Mouse (Mus musculus) liver, embryonic 12.5 days (tissue): ENCODE measurements at regions not wholly inside any gene's neighbourhood (a gene's known extent, or its start where the extent isn't known, plus 50 kb on each side); places are given as distances from the start of the nearest gene placed in this dataset.

Experiments
- ATAC-seq: fragments of 200-750 bp; cut with Nextera tagmentation; 2 replicates; pipeline ENCODE4 v1.8.0; 2017; ENCODE audit warnings: moderate number of reproducible peaks, mild to moderate bottlenecking, moderate library complexity
- H3K27ac ChIP-seq: fragments of 300-500 bp; sonication (generic); 2 replicates; pipeline ENCODE4 v1.5.1; 2016; ENCODE audit warnings: mild to moderate bottlenecking
- H3K27me3 ChIP-seq: fragments of 300-500 bp; sonication (generic); replicated peaks from 2 replicates; pipeline ENCODE4 v1.6.1; 2016; ENCODE audit warnings: mild to moderate bottlenecking, moderate library complexity
- H3K36me3 ChIP-seq: fragments of 300-500 bp; sonication (generic); 2 replicates; pipeline ENCODE4 v1.6.1; 2016; ENCODE audit warnings: mild to moderate bottlenecking, moderate library complexity
- H3K4me1 ChIP-seq: fragments of 300-500 bp; sonication (generic); 2 replicates; pipeline ENCODE4 v1.6.1; 2016
- H3K4me2 ChIP-seq: fragments of 300-500 bp; sonication (generic); 2 replicates; pipeline ENCODE4 v1.6.1; 2016; ENCODE audit warnings: mild to moderate bottlenecking, moderate library complexity
- H3K4me3 ChIP-seq: fragments of 300-500 bp; sonication (generic); 2 replicates; pipeline ENCODE4 v1.5.1; 2016; ENCODE audit warnings: mild to moderate bottlenecking, moderate library complexity
- H3K9ac ChIP-seq: fragments of 300-500 bp; sonication (generic); 2 replicates; pipeline ENCODE4 v1.6.1; 2016; ENCODE audit warnings: mild to moderate bottlenecking, moderate library complexity
- H3K9me3 ChIP-seq: fragments of 300-500 bp; sonication (generic); replicated peaks from 2 replicates; pipeline ENCODE4 v1.6.1; 2016; ENCODE audit warnings: mild to moderate bottlenecking, moderate library complexity
- WGBS: fragments of 180-500 bp; shearing (Covaris S2); methylation state at CpG from one replicate; pipeline ENCODE4 v1.1.7; 2016; ENCODE audit not compliant: insufficient replicate concordance; 5-methylcytosine and 5-hydroxymethylcytosine counted together

DNA sequence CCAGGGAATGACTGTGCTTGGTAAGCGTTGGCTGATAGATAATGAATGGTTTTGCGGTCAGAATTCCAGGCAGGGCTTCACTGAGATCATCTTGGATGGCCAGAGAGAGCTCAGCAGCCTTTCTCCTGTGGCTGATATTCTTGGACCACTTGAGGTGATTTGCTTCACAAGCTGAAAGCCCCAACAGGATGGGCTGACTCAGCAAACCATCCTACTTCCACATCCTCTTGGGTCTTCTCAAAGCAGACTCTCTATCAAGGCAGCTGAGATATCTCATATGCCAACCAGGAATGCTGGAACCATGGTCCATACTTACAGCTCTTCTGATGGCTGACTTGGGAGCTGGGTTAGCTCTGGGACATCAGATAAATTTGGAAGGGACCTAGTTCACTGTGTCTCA lies 259.8 kb upstream of the Id2 start:
- Histone ChIP-seq H3K27ac (no peak overlapping the region), H3K9me3 (no peaks in the 10 kb centered on the region), H3K27me3 (no peaks in the 10 kb centered on the region), H3K4me1 (no peaks in the 10 kb centered on the region), H3K9ac (no peak overlapping the region), H3K4me2 (no peak overlapping the region), H3K36me3 (no peaks in the 10 kb centered on the region), H3K4me3 (no peak overlapping the region)
- no peak for ATAC-seq
- 58% methylated on average over 2 of the region's 2 CpGs for WGBS

DNA sequence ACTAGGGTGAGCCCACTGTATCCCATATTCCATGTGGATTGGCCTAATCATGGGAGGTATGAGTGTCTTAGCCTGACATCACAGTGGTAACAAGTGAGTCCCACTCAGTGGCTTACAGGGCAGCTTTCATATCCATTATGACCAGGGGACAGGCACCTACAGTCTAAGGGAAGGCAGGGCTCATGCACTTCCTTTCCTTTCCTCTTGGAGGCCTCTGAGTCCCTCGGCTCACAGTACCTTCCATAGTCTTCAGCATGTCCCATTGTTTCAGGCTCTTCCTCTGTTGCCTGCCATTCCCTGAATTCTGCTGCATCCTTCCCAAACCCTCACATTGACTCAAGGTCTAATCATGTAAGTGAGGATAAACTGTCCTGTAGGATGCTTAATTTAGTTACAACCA lies 258.3 kb upstream of the Id2 start:
- no peaks in the 10 kb centered on the region for H3K4me1 ChIP-seq
- H3K36me3 ChIP-seq, result no peaks in the 10 kb centered on the region
- WGBS, result 41% methylated on average over 1 of the region's 1 CpGs
- H3K27me3 ChIP-seq, result no peaks in the 10 kb centered on the region
- no peak overlapping the region for H3K4me3 ChIP-seq
- H3K4me2 ChIP-seq, result no peak overlapping the region
- H3K27ac ChIP-seq, result no peak overlapping the region
- ATAC-seq, result no peak
- H3K9ac ChIP-seq, result no peak overlapping the region
- H3K9me3 ChIP-seq, result no peaks in the 10 kb centered on the region

DNA sequence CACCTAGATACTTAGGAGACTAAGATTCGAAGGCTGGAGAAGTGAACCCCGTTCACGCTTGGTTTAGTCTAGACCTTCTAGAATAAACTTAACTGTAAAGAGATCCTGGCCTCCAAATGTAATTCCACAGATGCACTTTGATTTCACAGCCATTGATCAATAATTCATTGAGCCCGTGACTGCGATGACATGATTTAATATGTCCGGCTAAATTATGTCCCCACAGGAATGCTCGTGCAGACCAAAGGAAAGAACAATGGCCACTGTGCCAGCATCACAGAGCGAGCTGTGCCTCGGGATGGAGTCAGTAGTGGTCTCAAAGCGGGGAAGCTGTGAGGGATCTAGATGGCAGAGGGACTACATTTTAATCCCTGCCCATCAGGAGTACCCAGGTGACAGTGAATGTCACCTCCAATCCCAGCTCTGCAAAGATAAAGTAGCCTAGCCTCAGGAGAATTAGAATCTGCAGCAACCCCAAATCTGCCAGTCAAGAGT lies 256.5 kb upstream of the Id2 start:
- no peak overlapping the region for H3K4me2 ChIP-seq
- ATAC-seq, result no peak
- no peaks in the 10 kb centered on the region for H3K4me1 ChIP-seq
- H3K27me3 ChIP-seq, result no peaks in the 10 kb centered on the region
- H3K4me3 ChIP-seq, result no peak overlapping the region
- whole genome bisulfite sequencing, result 70% methylated on average over 10 of the region's 10 CpGs
- H3K9me3 ChIP-seq, result no peaks in the 10 kb centered on the region
- H3K36me3 ChIP-seq, result no peaks in the 10 kb centered on the region
- H3K27ac ChIP-seq, result no peak overlapping the region
- no peak overlapping the region for H3K9ac ChIP-seq

DNA sequence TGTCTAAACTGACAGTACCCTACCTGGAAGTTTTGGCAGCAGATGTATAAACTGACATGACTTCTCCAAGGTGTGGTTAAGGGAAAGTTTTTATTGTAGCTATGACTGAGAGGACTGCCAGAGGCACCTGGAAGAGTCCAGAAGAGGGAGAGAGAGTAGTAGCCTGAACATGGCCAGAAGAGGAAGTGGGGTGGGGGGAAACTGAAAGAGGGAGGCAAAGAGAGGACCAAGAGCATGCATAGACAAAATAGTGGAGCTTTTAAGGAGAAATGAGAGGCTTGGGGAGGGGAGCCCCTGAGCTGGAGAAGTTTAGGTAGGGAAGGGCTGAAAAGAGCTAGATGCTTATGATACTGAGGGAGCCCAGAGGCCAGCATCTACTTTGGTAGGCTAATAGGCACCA lies 255.2 kb upstream of the Id2 start:
- ATAC-seq, result no peak
- Histone ChIP-seq H3K4me3 (no peak overlapping the region), H3K4me2 (no peak overlapping the region), H3K36me3 (no peaks in the 10 kb centered on the region), H3K9me3 (no peaks in the 10 kb centered on the region), H3K4me1 (no peaks in the 10 kb centered on the region), H3K27ac (no peak overlapping the region), H3K9ac (no peak overlapping the region), H3K27me3 (no peaks in the 10 kb centered on the region)

DNA sequence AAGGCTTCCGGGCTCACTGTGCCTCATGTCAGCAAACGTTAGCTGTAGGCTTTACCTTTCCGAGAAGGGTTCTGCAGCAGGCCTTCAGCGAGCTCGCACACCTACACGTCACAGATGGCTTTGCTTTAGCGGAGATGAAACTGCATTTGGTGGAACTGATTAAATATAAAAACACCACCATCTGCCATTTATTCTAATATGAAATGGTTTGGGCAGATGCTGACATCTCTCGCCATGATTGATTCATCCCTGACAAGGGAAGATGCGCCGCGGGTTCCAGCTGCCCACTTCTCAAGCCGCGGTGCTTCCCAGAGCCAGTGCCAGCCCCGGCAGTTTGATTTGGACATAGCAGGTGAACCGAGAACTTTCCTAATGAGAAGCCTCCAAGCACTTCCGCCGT lies 247.4 kb upstream of the Id2 start:
- H3K27me3 ChIP-seq, result no peaks in the 10 kb centered on the region

DNA sequence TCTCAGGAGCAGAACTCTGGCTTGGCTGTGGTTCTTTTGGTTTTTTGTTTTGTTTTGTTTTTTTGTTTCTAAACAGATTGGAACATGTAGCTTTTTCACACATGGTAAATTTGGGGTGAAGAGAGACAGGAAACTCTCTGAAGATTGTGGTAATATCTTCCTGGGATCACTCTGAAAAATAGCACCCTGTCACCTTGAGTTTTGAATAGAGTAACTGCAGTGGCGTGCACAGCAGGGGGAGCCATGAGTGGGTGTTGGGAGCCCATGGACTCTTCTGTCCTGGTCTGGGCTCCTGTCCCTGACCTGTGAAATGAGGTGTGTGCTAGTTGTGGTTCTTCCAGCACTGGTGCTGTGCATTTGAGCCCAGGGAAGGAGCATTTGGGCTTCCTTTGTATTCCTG lies 241.8 kb upstream of the Id2 start:
- Histone ChIP-seq H3K4me1 (no peaks in the 10 kb centered on the region), H3K9ac (no peak overlapping the region), H3K9me3 (no peaks in the 10 kb centered on the region), H3K4me3 (no peak overlapping the region), H3K4me2 (no peak overlapping the region), H3K36me3 (no peaks in the 10 kb centered on the region), H3K27ac (no peak overlapping the region), H3K27me3 (no peaks in the 10 kb centered on the region)
- no peak for ATAC-seq
- WGBS, result 46% methylated on average over 1 of the region's 1 CpGs

More for the DNA sequence above, 247.4 kb upstream of the Id2 start:
- 79% methylated on average over 17 of the region's 17 CpGs for WGBS
- ATAC-seq, result no peak
- no peak overlapping the region for H3K27ac ChIP-seq
- H3K36me3 ChIP-seq, result no peaks in the 10 kb centered on the region
- H3K9ac ChIP-seq, result no peak overlapping the region
- H3K9me3 ChIP-seq, result no peaks in the 10 kb centered on the region
- H3K4me3 ChIP-seq, result no peak overlapping the region
- no peaks in the 10 kb centered on the region for H3K4me1 ChIP-seq
- H3K4me2 ChIP-seq, result no peak overlapping the region

DNA sequence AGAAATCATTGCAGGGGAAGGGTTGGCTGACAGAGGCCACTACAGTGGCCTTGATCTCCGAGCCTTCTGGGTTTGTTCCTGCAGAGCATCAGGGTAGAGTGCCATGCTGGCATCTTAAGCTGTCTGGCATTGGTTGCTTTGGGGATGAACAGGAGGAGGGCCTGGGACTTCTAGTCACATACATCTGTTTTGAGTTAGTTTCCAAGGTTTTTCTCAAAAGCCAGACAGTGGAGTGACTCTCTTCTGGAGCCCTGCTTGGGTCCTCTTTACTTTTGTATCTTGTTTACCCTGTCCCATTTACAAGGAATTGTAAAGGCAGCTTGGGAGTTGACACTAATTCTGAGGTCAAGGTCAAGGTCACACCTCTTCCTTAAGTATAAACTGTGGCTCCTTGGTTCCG lies 239.0 kb upstream of the Id2 start:
- no peak overlapping the region for H3K4me2 ChIP-seq
- H3K9ac ChIP-seq, result no peak overlapping the region
- no peaks in the 10 kb centered on the region for H3K27me3 ChIP-seq
- no peaks in the 10 kb centered on the region for H3K9me3 ChIP-seq
- H3K27ac ChIP-seq, result no peak overlapping the region
- no peaks in the 10 kb centered on the region for H3K4me1 ChIP-seq
- 57% methylated on average over 2 of the region's 2 CpGs for WGBS
- no peaks in the 10 kb centered on the region for H3K36me3 ChIP-seq
- no peak for ATAC-seq
- no peak overlapping the region for H3K4me3 ChIP-seq

DNA sequence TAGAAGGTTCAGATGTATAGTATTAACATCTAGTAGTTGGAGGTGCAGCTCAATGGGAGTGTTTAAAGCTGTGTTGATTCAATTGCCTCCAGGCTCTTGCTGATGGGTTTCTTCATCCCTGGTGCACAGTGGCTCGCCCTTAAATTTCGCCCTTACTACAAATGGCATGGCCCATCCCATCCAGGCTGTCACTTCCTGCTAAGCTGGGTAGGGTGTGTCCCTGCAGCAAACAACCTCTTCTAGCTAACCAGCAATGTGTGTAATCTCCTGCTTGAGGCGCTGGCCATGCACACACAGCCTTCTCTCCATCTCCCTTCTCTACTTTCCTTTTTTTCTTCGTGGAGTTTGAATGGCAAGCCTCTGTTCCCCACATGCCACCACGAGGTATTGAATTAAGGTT lies 238.1 kb upstream of the Id2 start:
- H3K36me3 ChIP-seq, result no peaks in the 10 kb centered on the region
- no peaks in the 10 kb centered on the region for H3K9me3 ChIP-seq
- no peak overlapping the region for H3K4me3 ChIP-seq
- 0 out of 2 replicates have a peak, but pooled peaks cover under 1% of the 10 kb centered on the region for H3K4me1 ChIP-seq
- ATAC-seq, result no peak
- 59% methylated on average over 5 of the region's 5 CpGs for WGBS
- no peak overlapping the region for H3K4me2 ChIP-seq
- H3K9ac ChIP-seq, result no peak overlapping the region
- H3K27me3 ChIP-seq, result no peaks in the 10 kb centered on the region
- no peak overlapping the region for H3K27ac ChIP-seq

DNA sequence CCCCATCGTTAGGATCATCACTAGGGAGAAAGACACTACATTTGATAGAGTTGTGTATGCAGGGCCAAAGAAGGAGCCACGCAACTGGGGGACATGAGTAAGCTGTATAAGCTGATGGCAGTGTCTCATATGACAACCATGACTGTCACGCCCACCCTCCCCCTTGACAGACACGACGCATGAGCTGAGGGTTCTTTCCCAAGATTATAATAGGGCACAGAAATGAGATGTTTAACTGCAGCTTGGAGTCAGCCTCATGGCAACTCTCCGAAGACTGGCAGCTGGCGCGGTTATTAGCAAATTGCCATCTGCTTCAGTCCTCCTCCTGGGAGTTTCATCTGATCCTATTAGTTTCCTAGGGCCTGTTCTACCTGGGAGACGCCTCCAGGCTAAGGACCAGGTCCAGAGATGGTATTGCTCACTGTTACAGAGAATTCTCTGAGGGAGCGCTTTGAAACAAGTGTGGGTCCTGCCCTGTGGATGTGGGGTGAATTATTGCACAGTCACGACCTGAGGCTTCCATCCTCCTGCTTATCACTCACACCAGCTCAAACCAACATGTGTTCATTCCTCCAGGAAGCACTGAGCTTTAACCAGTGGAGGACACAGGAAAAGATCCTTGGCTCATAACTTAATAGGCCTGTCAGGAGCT lies 235.6 kb upstream of the Id2 start:
- Histone ChIP-seq H3K4me3 (no peak overlapping the region), H3K27me3 (no peaks in the 10 kb centered on the region), H3K36me3 (no peaks in the 10 kb centered on the region), H3K9ac (no peak overlapping the region), H3K4me1 (0 out of 2 replicates have a peak, but pooled peaks cover 5% of the 10 kb centered on the region), H3K4me2 (no peak overlapping the region), H3K27ac (no peak overlapping the region), H3K9me3 (no peaks in the 10 kb centered on the region)
- no peak for ATAC-seq
- 66% methylated on average over 11 of the region's 11 CpGs for WGBS

DNA sequence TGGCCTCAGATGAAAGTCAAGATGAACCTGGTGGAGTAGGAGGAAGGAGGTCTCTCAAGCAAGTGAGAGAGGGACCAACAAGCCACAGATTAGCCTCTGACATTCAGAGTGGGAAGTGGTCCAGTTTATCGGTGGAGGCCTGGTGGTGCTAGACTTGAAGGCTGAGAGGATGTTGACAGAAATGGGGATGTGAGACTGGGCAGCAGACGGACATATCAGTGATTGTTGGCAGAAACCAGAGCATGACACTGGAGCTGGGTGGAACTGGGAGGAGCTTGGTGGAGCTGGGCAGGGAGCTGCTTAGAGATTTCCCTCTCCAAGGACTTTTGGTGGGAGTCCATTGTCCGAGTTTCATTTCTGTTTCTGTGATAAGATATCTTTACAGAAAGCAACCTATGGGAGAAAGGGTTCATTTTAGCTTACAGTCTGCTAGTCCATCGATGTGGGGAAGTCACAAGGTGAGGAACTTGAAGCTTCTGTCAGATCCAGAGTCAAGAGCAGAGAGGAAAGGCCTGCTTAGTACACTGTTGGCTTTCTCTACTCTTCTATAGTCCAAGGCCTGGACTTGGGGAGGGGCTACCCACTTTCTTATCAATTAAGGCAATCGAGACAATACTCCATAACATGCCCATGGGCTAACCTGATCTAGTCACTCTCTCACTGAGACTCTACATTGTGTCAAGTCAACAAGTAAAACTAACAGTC lies 233.2 kb upstream of the Id2 start:
- Histone ChIP-seq H3K9ac (no peak overlapping the region), H3K27me3 (no peaks in the 10 kb centered on the region), H3K9me3 (no peaks in the 10 kb centered on the region), H3K27ac (no peak overlapping the region), H3K36me3 (no peaks in the 10 kb centered on the region), H3K4me1 (0 out of 2 replicates have a peak, but pooled peaks cover 5% of the 10 kb centered on the region), H3K4me3 (no peak overlapping the region), H3K4me2 (no peak overlapping the region)
- 22% methylated on average over 5 of the region's 5 CpGs for WGBS
- ATAC-seq, result no peak

DNA sequence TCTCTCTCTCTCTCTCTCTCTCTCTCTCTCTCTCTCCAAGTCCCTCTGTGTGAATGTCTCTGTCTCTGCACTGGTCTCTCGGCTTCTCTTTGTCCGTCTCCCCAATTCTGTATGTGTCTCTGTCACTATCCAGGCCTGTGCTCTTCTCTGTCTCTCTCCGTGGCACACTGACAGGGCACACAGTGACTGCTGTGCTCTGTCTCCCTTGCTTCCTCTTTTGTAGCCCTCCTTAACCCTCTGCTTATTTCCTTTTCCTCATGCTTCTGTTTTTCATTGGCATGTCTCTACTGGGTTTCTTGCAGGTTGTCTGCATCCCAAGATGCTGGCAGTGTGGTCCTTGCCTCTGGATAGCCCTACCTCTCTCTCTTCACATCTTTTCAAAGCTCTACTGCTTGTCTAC lies 229.0 kb upstream of the Id2 start:
- 0 out of 2 replicates have a peak, but pooled peaks cover 5% of the 10 kb centered on the region for H3K4me1 ChIP-seq
- no peaks in the 10 kb centered on the region for H3K27me3 ChIP-seq
- no peak overlapping the region for H3K4me3 ChIP-seq
- 35% methylated on average over 3 of the region's 3 CpGs for WGBS
- no peak overlapping the region for H3K4me2 ChIP-seq
- no peaks in the 10 kb centered on the region for H3K9me3 ChIP-seq
- no peaks in the 10 kb centered on the region for H3K36me3 ChIP-seq
- H3K9ac ChIP-seq, result no peak overlapping the region
- no peak overlapping the region for H3K27ac ChIP-seq
- ATAC-seq, result no peak

DNA sequence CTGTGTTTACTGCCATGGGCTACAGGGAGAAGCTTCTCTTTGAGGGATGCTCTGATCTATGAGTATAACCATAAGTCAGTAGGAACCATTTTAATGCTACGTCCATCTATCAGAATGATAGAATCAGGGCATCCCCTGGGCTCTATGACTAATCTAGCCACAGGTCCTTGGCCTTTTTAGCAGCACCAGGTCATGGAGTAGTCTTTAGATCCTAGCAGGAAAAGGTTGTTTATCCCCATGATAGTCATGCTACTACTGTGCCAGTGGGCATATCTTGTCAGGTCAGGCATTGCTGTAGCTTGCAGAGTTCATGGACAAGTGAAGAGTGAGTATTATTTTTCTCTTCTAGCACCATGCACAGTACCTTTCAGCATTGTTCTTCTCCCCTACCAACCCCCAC lies 226.2 kb upstream of the Id2 start:
- no peak for ATAC-seq
- Histone ChIP-seq H3K9me3 (no peaks in the 10 kb centered on the region), H3K36me3 (no peaks in the 10 kb centered on the region), H3K27ac (no peak overlapping the region), H3K27me3 (no peaks in the 10 kb centered on the region), H3K9ac (no peak overlapping the region), H3K4me3 (no peak overlapping the region), H3K4me1 (no peaks in the 10 kb centered on the region), H3K4me2 (no peak overlapping the region)
- WGBS, result 38% methylated on average over 1 of the region's 1 CpGs
